Mouse (Mus musculus): ENCODE results near the gene Commd3.

DNA sequence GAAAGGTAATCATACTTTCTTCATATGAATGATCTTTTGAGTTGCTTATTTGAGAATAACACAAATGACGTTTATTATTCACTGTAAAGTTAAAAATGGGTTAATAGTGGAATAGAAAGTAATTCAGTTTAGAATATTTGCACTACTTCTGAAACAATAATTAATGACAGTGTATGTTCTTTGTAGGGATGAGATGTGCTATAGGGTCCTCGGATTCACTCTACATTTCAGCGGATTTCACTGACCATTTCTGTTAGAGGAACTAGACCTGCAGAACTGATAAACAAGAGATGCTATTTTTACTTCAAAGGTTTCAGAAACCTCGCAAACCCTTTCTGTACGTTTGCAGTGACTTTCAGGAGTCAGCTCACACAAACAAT lies 21.3 kb downstream of the Commd3 start:
- TF ChIP-seq POLR2A (IDR thresholded peaks at IDR 0.05; ENCODE audit: extremely low read depth, insufficient read depth, low read length) = no peak
- no peak for TF ChIP-seq CTCF (IDR thresholded peaks at IDR 0.05; ENCODE audit: low read depth, low read length)
